Mouse (Mus musculus): ENCODE measurements around the gene Gm28048.

DNA sequence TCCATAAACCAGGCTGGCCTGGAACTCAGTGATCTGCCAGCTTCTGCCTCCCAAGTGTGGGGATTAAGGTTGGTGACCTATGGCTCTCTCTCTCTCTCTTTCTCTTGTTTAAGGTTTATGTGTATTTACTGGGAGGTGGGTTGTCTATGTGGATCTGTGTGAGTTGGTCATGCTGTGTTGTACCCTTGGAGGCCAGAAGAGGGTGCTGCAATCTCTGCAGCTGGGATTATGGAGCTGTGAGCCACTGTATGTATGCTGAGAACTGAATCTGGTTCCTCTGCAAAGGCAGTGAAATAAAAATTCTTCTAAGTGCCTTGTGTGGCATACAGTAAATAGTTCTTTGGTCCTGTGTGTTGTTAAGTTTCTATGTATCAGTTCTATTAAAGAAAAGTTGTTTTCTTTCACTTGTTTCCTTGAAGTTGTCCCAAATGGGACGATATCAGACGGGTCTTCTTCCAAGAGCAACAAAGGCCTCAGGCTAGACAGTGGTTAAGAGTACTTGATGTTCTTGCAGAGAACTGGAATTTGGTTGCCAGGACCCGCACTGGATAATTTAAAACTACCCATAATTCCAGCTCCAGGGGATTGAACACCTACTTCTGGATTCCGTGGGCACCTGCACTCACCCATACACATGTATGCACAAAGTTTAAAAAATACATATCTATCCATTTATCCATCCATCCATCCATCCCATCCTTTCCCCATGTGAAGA lies 31.8 kb upstream of the Gm28048 start:
- no peak for TF ChIP-seq CTCF (IDR thresholded peaks at IDR 0.05; ENCODE audit: low read depth, low read length)
- TF ChIP-seq POLR2A (IDR thresholded peaks at IDR 0.05; ENCODE audit: borderline replicate concordance, low read depth, low read length): no peak
